Mouse (Mus musculus) neutrophil, adult 5-6 weeks (primary cell): Measurements from ENCODE around the gene Ovch2. TPM values are rescaled to one million over a fixed set of nuclear protein-coding genes. Genes with fewer than 3 reads are reported as not detected.
"Not testable (repeated sequence)": the region's sequence is repeated elsewhere in the genome, so short reads cannot be mapped to it uniquely, and the experiment has no call there.

Experiments
- ATAC-seq: fragments of 151-379, 151-347 bp; 2 replicates; pipeline ENCODE4 v1.8.0; 2017; ENCODE audit warnings: mild to moderate bottlenecking, moderate TSS enrichment; ENCODE audit not compliant: insufficient number of reproducible peaks, poor library complexity, low FRiP score, severe bottlenecking; ENCODE audit errors: extremely low read depth
- total RNA-seq: library from RNA; stranded (forward); fragments of 200-1000 nt; gene quantifications from 2 replicates; pipeline ENCODE4 v1.2.3, GENCODE M21; 2017

The Ovch2 gene
- total RNA-seq = not detected in 2 replicates

GRCm38 (mm10) chr7:107801108-107801507, at the start of gene Ovch2:
Ovch2 (minus strand) TSS chr7:107801208.
- ATAC-seq = no peak

DNA sequence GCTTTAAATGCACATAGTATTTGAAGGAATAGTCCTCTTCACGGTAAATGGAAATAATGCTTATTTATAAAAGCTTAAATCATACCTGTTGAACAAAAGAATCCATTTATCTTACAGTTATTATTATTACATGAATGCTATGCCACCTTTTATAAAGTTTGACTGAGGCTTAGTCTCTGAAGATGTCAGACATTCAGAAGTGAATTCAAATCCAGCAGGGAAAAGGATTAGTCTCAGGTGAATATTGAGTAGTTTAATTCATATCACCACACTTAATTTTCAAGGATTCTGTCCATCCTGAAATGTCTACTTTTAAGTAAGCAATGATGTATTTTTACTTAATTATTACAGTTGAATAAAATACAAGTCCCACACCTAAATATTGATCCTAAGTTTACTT, 46.4 kb upstream of the Ovch2 start, which contains the start of gene Olfr470:
Gene Olfr470, minus strand, starts transcription at position 101 of the 400 bp plus-strand sequence.
- not testable (repeated sequence) for ATAC-seq

GRCm38 (mm10) chr7:107841719-107842118, 40.7 kb upstream of the Ovch2 start:
- ATAC-seq = no peak

- ATAC-seq = not testable (repeated sequence)
Observed at GRCm38 (mm10) chr7:107825441-107825840, 24.4 kb upstream of the Ovch2 start, which contains the start of gene Olfr469. Olfr469 (minus strand) TSS chr7:107825541.

- ATAC-seq = not testable (repeated sequence)
Observed at GRCm38 (mm10) chr7:107823867-107824266, 22.9 kb upstream of the Ovch2 start.

GRCm38 (mm10) chr7:107819442-107819841, 18.4 kb upstream of the Ovch2 start:
- no peak for ATAC-seq

GRCm38 (mm10) chr7:107811963-107812362, 11.0 kb upstream of the Ovch2 start, which contains the start of gene Olfr467:
Olfr467 (plus strand) TSS chr7:107812263.
- ATAC-seq = no peak

GRCm38 (mm10) chr7:107802138-107802537, 1.1 kb upstream of the Ovch2 start:
- ATAC-seq = no peak

GRCm38 (mm10) chr7:107796500-107796899, 4.5 kb downstream of the Ovch2 start:
- no peak for ATAC-seq

DNA sequence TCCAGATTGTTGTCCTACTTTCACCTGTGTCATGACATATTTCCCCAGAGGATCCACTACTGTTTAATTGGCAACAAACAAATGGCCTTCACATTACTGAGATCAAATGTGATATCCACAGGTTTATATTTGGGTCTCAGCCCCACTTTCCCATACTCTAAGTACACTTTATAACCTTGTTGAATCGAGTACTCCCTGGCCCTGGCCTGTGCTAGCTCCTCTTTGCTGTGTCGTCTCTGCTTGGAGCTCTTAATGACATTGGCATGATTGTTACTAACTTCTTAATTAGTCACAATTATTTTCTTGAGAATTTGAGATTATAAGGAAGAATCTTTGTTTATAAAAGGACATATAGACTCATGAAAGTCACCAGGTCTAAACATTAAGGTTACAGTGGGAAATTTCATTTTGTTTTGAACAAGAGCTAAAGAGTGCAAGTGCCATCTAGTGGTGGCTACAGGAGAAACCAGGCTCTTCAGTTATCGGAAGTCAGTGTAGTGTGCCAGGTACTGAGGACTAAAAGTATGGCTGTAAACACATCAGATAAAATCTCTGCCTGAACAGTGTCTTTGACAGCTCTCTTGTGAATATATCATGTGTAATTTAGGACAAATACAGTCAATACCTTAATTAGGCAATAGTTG, 12.9 kb downstream of the Ovch2 start:
- no peak for ATAC-seq

DNA sequence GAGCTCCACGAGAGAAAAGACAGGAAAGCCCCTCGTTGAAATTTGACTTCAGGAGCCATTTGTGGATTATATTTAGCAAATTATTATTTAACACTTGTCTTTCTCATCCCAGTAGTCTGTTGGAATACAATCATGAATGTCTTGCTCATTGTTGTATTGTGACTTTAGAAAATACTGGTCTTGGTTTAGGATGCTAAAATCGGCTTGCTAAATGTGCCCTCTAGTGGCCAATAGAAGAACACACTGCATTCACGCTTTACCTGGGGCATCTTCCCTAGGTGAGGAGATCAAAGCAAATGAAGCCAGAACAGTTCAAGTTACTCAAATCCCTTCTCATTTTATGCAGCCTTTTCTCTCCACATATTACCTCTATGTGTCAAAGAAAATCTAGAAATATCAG, 21.4 kb downstream of the Ovch2 start:
- ATAC-seq = no peak

DNA sequence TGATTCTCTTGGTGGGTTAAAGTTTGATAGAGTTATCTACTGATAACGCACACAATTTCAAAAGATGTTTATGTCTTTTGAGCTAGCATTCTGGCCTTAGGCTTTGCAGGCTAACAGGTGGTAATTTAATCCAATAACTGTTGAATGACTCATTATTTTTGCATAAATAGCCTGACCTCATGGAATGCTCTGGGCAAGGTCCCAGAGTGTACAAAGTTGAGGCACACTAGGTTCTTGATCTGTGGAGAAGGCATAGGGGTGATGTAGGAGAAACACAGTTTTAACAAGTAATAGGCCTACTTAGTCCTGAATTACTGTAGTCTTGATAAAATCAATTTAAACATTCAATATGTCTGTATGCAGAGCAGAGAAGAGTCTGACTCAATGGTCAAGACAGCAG, 22.8 kb downstream of the Ovch2 start:
- no peak for ATAC-seq

- no peak for ATAC-seq
Observed at GRCm38 (mm10) chr7:107770812-107771211, 30.2 kb downstream of the Ovch2 start.

- no peak for ATAC-seq
Observed at GRCm38 (mm10) chr7:107757308-107758151, 43.5 kb downstream of the Ovch2 start, which contains the start of gene Cyb5r2. Cyb5r2 (minus strand) TSS chr7:107758032.

GRCm38 (mm10) chr7:107756748-107757147, 44.3 kb downstream of the Ovch2 start:
- ATAC-seq = peak; percentile 55; the same call in 1 of the 2 replicates

- ATAC-seq = no peak
Observed at GRCm38 (mm10) chr7:107755905-107756304, 45.1 kb downstream of the Ovch2 start.

- ATAC-seq = no peak
Observed at GRCm38 (mm10) chr7:107752031-107752520, 48.9 kb downstream of the Ovch2 start.

DNA sequence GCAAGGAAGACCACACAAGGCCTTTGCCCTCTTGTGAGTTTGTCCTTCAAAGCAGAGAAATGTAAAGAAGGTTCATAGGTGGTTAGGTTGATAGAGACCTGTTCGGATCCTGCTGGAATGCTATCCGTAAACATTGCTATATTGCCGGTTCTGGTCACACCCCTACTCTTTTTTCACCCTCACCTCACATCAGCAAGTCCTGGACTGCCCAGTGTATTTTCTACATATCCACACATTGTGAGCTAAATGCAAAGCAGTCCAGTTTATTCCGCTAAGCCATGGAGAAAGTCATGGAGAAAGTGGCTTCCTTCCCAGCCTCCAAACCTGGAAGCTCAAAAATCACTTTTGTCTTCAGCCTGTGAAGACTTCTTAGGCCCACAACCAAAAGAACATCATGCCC, 51.3 kb downstream of the Ovch2 start:
- no peak for ATAC-seq

DNA sequence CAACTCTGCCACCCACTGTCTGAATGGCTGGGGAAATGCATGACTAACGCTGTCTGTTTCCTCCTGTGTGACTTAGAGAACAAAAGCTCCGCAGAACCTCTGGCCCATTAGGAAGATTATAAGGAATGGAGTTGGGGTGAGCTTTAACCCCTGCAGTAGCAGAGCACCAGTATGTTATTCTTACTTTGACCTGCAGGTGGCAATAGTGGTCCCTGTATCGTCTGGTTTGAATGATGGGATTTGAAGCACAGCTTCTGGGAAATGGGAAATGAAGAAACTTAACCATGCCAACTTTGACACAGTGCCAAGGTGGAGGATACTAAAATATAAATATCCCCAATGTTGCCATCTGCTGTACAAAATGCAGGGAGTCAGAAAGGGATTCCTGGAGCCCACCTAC, 51.7 kb downstream of the Ovch2 start:
- peak; percentile 20; the same call in 1 of the 2 replicates for ATAC-seq

DNA sequence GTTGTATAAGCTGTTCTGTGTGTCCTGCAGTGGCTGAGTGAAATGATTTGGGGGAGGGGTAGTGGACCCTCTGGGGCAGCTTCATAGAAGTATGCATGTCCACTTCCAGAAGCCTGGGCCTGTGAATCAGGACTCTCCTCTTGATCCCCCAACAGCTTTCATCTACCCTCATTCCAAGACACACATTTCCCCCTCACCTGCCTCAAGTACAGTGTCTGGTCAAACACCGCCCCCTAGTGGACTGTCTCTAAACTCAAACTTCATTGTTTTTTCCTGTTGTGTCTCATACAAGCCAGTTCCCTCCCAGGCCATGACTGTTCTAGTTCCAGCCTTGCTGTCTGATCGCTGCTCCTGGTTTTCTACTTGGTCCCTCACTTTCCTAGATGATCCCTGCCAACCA, 53.1 kb downstream of the Ovch2 start:
- peak; percentile 51; the same call in 1 of the 2 replicates for ATAC-seq
